ENCODE assay signal across 24 mouse cellular contexts in genomic region chr10:88794606-88795005, GRCm38 (mm10). TPM values are rescaled to one million over a fixed set of nuclear protein-coding genes. Genes with fewer than 3 reads are reported as not detected.
A peak's percentile ranks its signal among the peaks of the same experiment; 100 is the strongest.
DNase-seq lines count a peak whose midpoint lies in the region; ATAC-seq lines count a peak whose summit lies in the region.
"Had no signal": no experiment of that assay in that cellular context is flagged by ENCODE, and none has a peak within 500 bp of the region (broad histone marks: within the 10 kb centered on the region; RNA-seq: fewer than 3 reads in every experiment).

No protein-coding gene starts in this region.

- H3K27ac ChIP-seq in kidney, embryonic 14.5 days (ENCODE audit: low read depth, low read length), result no peak overlapping the region
- no peak overlapping the region for H3K27ac ChIP-seq in kidney, embryonic 15.5 days
- H3K27ac ChIP-seq: embryonic facial prominence, embryonic 13.5 days; forebrain, embryonic 10.5 days; forebrain, embryonic 15.5 days; hindbrain, embryonic 15.5 days; layer of hippocampus, adult 2 months; liver, embryonic 13.5 days had no signal

- no peaks in the 10 kb centered on the region for H3K27me3 ChIP-seq in kidney, embryonic 14.5 days (ENCODE audit: control insufficient read depth, insufficient read depth, low read length)
- H3K27me3 ChIP-seq in kidney, embryonic 15.5 days, result no peaks in the 10 kb centered on the region
- H3K27me3 ChIP-seq: embryonic facial prominence, embryonic 13.5 days; forebrain, embryonic 15.5 days; hindbrain, embryonic 15.5 days; liver, embryonic 13.5 days had no signal

- peak; percentile 40 for DNase-seq in kidney, adult 11 months
- peak; percentile 37 for DNase-seq in kidney, adult 18-20 months
- peak; percentile 39 to 79 for DNase-seq in kidney, postnatal 25 days
- DNase-seq in layer of hippocampus, adult 11-12 months (ENCODE audit: low spot score), result no peak
- DNase-seq in heart, postnatal 10 days, result no peak
- DNase-seq: adrenal gland, postnatal 14 days; cerebellum, adult 11-12 months; cerebellum, adult 9-11 months; gastrocnemius, postnatal 25 days; left cerebral cortex, postnatal 4 days; liver, embryonic 13.5 days; midbrain, embryonic 14.5 days; right cerebral cortex, postnatal 14 days; thymus, postnatal 14 days had no signal

- intact Hi-C loops in heart, postnatal 10 days (cut with DNase I), result no loop called here

- H3K4me1 ChIP-seq in kidney, embryonic 14.5 days (ENCODE audit: control insufficient read depth, insufficient read depth, low read length), result no peaks in the 10 kb centered on the region
- no peaks in the 10 kb centered on the region for H3K4me1 ChIP-seq in kidney, embryonic 15.5 days
- H3K4me1 ChIP-seq: embryonic facial prominence, embryonic 13.5 days; forebrain, embryonic 10.5 days; forebrain, embryonic 15.5 days; hindbrain, embryonic 15.5 days; liver, embryonic 13.5 days had no signal

- peaks cover 78% of the 10 kb centered on the region for H3K36me3 ChIP-seq in kidney, embryonic 14.5 days (ENCODE audit: control insufficient read depth, insufficient read depth, low read length)
- peaks cover 87% of the 10 kb centered on the region for H3K36me3 ChIP-seq in kidney, embryonic 15.5 days

- no peak for ATAC-seq in kidney, embryonic 14.5 days (ENCODE audit: low FRiP score, low TSS enrichment)
- ATAC-seq in kidney, embryonic 15.5 days (replicated peaks; ENCODE audit: low FRiP score), result 0 out of 2 replicates have a peak, but pooled peaks have one; percentile 70
- ATAC-seq in megakaryocyte-erythroid progenitor cell, adult 5-6 weeks (replicated peaks; ENCODE audit: low FRiP score, low TSS enrichment, poor library complexity, severe bottlenecking), result no peak
- ATAC-seq: forebrain, embryonic 15.5 days; inflammation-experienced regulatory T-cells, adult 6 months had no signal

- no peak overlapping the region for H3K9ac ChIP-seq in kidney, embryonic 14.5 days (ENCODE audit: low read depth, low read length)
- H3K9ac ChIP-seq in kidney, embryonic 15.5 days, result no peak overlapping the region
- H3K9ac ChIP-seq: embryonic facial prominence, embryonic 13.5 days; forebrain, embryonic 15.5 days; hindbrain, embryonic 15.5 days; liver, embryonic 13.5 days had no signal

- 83% methylated on average over 8 of the region's 8 CpGs for WGBS in kidney, embryonic 14.5 days
- WGBS in kidney, embryonic 15.5 days, result 85% methylated on average over 8 of the region's 8 CpGs

- no peak overlapping the region for H3K4me2 ChIP-seq in kidney, embryonic 14.5 days (replicated peaks; ENCODE audit: low read depth, low read length)
- no peak overlapping the region for H3K4me2 ChIP-seq in kidney, embryonic 15.5 days
- H3K4me2 ChIP-seq: embryonic facial prominence, embryonic 13.5 days; forebrain, embryonic 15.5 days; heart, embryonic 11.5 days; hindbrain, embryonic 15.5 days; liver, embryonic 13.5 days had no signal

- no peak overlapping the region for H3K4me3 ChIP-seq in kidney, embryonic 14.5 days (ENCODE audit: low read length)
- H3K4me3 ChIP-seq in kidney, embryonic 15.5 days (replicated peaks), result no peak overlapping the region
- H3K4me3 ChIP-seq: embryonic facial prominence, embryonic 13.5 days; forebrain, embryonic 10.5 days; forebrain, embryonic 15.5 days; hindbrain, embryonic 15.5 days; layer of hippocampus, adult 2 months; liver, embryonic 13.5 days had no signal

- H3K9me3 ChIP-seq in kidney, embryonic 14.5 days (ENCODE audit: control insufficient read depth, low read length), result no peaks in the 10 kb centered on the region
- H3K9me3 ChIP-seq in kidney, embryonic 15.5 days (replicated peaks), result no peaks in the 10 kb centered on the region
- H3K9me3 ChIP-seq: embryonic facial prominence, embryonic 13.5 days; forebrain, embryonic 10.5 days; forebrain, embryonic 15.5 days; hindbrain, embryonic 15.5 days; liver, embryonic 13.5 days had no signal

RNA-seq across cellular contexts. Expression of gene Utp20, which starts 32.0 kb away (rescaled TPM):
- polyA plus RNA-seq in kidney, embryonic 14.5 days (2014; fragmentation: Nextera tagmentation; extraction: Ambion mirVana), result 20.4 and 29.9 TPM in 2 replicates
- 17.1 and 20.9 TPM in 2 replicates for polyA plus RNA-seq in kidney, embryonic 15.5 days (2015; fragmentation: Nextera tagmentation; extraction: Ambion mirVana)
- 55.4 and 72.5 TPM in 2 replicates for total RNA-seq in megakaryocyte-erythroid progenitor cell, adult 5-6 weeks (2014; fragmentation: Nextera tagmentation)
- total RNA-seq in megakaryocyte-erythroid progenitor cell, adult 5-6 weeks (2017), result 45.1 and 53.7 TPM in 2 replicates
- total RNA-seq in heart, postnatal 10 days (2021), result 10 to 100 TPM; 14.5 to 17.4 TPM

Comparison
In these comparisons a context has a peak if more than half of its experiments do, and no peak if none do; other contexts are left out.
1. DNase-seq: peak in kidney, adult 11 months (single experiment), kidney, adult 18-20 months (single experiment) and kidney, postnatal 25 days (2 of 2); none in layer of hippocampus, adult 11-12 months (single experiment) and heart, postnatal 10 days (0 of 2).